8 mouse cellular contexts compared by ENCODE assay signal in the genomic region with DNA sequence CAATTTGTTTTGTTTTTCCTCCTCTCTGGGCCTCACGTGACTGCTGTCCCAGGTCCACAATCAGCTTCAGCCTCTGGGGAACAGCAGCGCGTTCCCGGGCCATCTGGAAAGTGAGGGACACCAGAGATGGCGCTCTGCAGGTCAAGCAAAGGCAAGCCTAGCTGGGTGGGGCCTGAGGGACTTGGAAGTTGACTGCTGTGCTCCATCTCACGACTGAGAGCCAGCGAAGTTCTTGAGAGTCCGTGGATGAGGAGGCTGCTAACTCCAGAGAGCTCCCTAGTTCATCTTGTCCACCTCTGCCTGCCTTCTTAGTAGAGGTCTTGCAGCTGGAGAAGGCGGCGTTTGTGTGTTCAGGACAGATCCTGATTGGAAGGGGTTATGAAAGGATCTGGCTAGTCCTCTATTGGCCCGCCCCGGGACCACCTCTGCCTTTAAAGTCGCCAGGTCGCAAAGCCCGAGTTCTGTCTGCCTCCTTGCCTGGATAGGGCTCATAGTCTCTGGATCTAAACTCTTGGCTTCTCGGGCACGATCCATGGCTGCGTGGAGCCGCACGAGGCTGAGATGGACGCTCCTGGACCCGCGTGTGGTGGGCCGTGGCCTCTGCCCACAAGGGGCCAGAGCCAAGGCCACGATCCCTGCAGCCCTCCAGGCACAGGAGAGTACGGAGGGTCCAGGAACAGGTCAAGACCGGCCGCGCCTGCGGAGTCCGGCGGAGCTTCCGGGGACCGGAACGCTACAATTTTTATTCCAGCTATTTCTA. TPM values are rescaled to one million over a fixed set of nuclear protein-coding genes. Genes with fewer than 3 reads are reported as not detected.
DNase-seq lines count a peak whose midpoint lies in the region; ATAC-seq and TF ChIP-seq lines count a peak whose summit lies in the region.

Cyp27a1 (plus strand) TSS at position 476 of the 760 bp plus-strand sequence.

- no peaks in the 10 kb centered on the region for H3K36me3 ChIP-seq in CH12.LX (replicated peaks in 1 of 2; ENCODE audit: control insufficient read depth in 1 of 2, insufficient read depth in 1 of 2, low read length in 1 of 2)
- H3K36me3 ChIP-seq in forebrain, embryonic 12.5 days (replicated peaks) = no peaks in the 10 kb centered on the region
- no peaks in the 10 kb centered on the region for H3K36me3 ChIP-seq in heart, embryonic 16.5 days (ENCODE audit: control insufficient read depth, insufficient read depth)
- H3K36me3 ChIP-seq in neural tube, embryonic 12.5 days = no peaks in the 10 kb centered on the region

- H3K9me3 ChIP-seq in CH12.LX (replicated peaks; ENCODE audit: low read length) = no peaks in the 10 kb centered on the region
- no peaks in the 10 kb centered on the region for H3K9me3 ChIP-seq in forebrain, embryonic 12.5 days
- H3K9me3 ChIP-seq in heart, embryonic 16.5 days (replicated peaks; ENCODE audit: control insufficient read depth, low read length) = no peaks in the 10 kb centered on the region
- H3K9me3 ChIP-seq in neural tube, embryonic 12.5 days = no peaks in the 10 kb centered on the region

- H3K4me2 ChIP-seq in CH12.LX (ENCODE audit: insufficient read depth, low read depth, poor library complexity, severe bottlenecking) = peak within 1 kb of the TSS; percentile 92; the same call in 1 of the 2 replicates
- H3K4me2 ChIP-seq in forebrain, embryonic 12.5 days = peak within 1 kb of the TSS; percentile 91
- peak within 1 kb of the TSS; percentile 81 for H3K4me2 ChIP-seq in heart, embryonic 16.5 days (ENCODE audit: low read depth, low read length)
- peak within 1 kb of the TSS; percentile 90 for H3K4me2 ChIP-seq in neural tube, embryonic 12.5 days (replicated peaks)

- dilution Hi-C loops in CH12.LX (cut with MboI; ENCODE audit: extremely low pct_ligation_motif_present, extremely low pct_unique_long_range_greater_than_20kb, low sequenced_read_pairs) = no loop called here

- no peak for TF ChIP-seq RAD21 in CH12.LX (IDR thresholded peaks at IDR 0.05; ENCODE audit: low read depth, low read length)

- no peak within 1 kb of the TSS for H3K9ac ChIP-seq in CH12.LX (ENCODE audit: insufficient read depth, low read depth)
- peak within 1 kb of the TSS; percentile 56 for H3K9ac ChIP-seq in forebrain, embryonic 12.5 days
- H3K9ac ChIP-seq in heart, embryonic 16.5 days (ENCODE audit: low read length) = peak within 1 kb of the TSS; percentile 77
- H3K9ac ChIP-seq in neural tube, embryonic 12.5 days = peak within 1 kb of the TSS; percentile 64

- no peak within 1 kb of the TSS for H3K27ac ChIP-seq in CH12.LX (ENCODE audit: insufficient read depth, low read depth)
- H3K27ac ChIP-seq in bone marrow, adult 2 months (ENCODE audit: control insufficient read depth, insufficient read depth, low read depth, low read length, poor library complexity) = peak within 1 kb of the TSS; percentile 60
- H3K27ac ChIP-seq in forebrain, embryonic 12.5 days = no peak within 1 kb of the TSS
- peak within 1 kb of the TSS; percentile 64 for H3K27ac ChIP-seq in heart, embryonic 16.5 days (ENCODE audit: low read length)
- no peak within 1 kb of the TSS for H3K27ac ChIP-seq in neural tube, embryonic 12.5 days

- TF ChIP-seq EP300 in CH12.LX (IDR thresholded peaks at IDR 0.05; ENCODE audit: low read length) = no peak

- WGBS in bone marrow, adult 2 months = 9% methylated on average over 35 of the region's 35 CpGs
- 4% methylated on average over 35 of the region's 35 CpGs for WGBS in forebrain, embryonic 12.5 days
- 4% methylated on average over 35 of the region's 35 CpGs for WGBS in heart, embryonic 16.5 days
- whole genome bisulfite sequencing in neural tube, embryonic 12.5 days = 4% methylated on average over 35 of the region's 35 CpGs

- TF ChIP-seq POLR2A in CH12.LX (IDR thresholded peaks at IDR 0.05; ENCODE audit: low read depth, low read length) = no peak
- TF ChIP-seq POLR2A in bone marrow, adult 2 months (IDR thresholded peaks at IDR 0.05; ENCODE audit: borderline replicate concordance, control insufficient read depth, low read depth, low read length) = no peak

- no peak for DNase-seq in CH12.LX (ENCODE audit: extremely low read depth)
- DNase-seq in kidney, postnatal 10 days = peak; percentile 77
- DNase-seq in lung, adult 18-20 months = peak; percentile 73 to 74
- DNase-seq in urinary bladder, postnatal 36 days (ENCODE audit: low spot score in 2 of 2) = peak; percentile 63 to 80

- no peak for TF ChIP-seq CTCF in CH12.LX (conservative IDR thresholded peaks at IDR 0.05 in 1 of 2, IDR thresholded peaks at IDR 0.05 in 1 of 2; ENCODE audit: low read depth in 2 of 2, low read length in 2 of 2)
- TF ChIP-seq CTCF in bone marrow, adult 2 months (IDR thresholded peaks at IDR 0.05; ENCODE audit: control insufficient read depth, insufficient read depth, low read length) = no peak

- peaks cover 0 to 21% of the 10 kb centered on the region in 2 experiments; a peak in 3 of 4 replicates for H3K4me1 ChIP-seq in CH12.LX (ENCODE audit: control insufficient read depth in 1 of 2, insufficient read depth in 2 of 2)
- no peaks in the 10 kb centered on the region; the same call in 1 of the 2 replicates for H3K4me1 ChIP-seq in bone marrow, adult 2 months (ENCODE audit: control insufficient read depth, insufficient read depth, low read length)
- H3K4me1 ChIP-seq in forebrain, embryonic 12.5 days = peaks cover 12% of the 10 kb centered on the region
- H3K4me1 ChIP-seq in heart, embryonic 16.5 days (ENCODE audit: control insufficient read depth, insufficient read depth, low read length) = peaks cover 6% of the 10 kb centered on the region
- H3K4me1 ChIP-seq in neural tube, embryonic 12.5 days = peaks cover 11% of the 10 kb centered on the region; the same call in 1 of the 2 replicates

- ATAC-seq in forebrain, embryonic 12.5 days (ENCODE audit: low FRiP score) = no peak
- ATAC-seq in heart, embryonic 16.5 days (replicated peaks; ENCODE audit: extremely low read depth, insufficient read depth, low FRiP score) = peak; percentile 83
- ATAC-seq in neural tube, embryonic 12.5 days (ENCODE audit: low FRiP score, low read depth) = 0 out of 2 replicates have a peak, but pooled peaks have one; percentile 21

- no peaks in the 10 kb centered on the region for H3K79me2 ChIP-seq in CH12.LX (replicated peaks; ENCODE audit: control insufficient read depth, extremely low read depth, insufficient read depth, poor library complexity, severe bottlenecking)

- in situ Hi-C loops in CH12.LX (cut with MboI; ENCODE audit: low pct_ligation_motif_present, low pct_unique_long_range_greater_than_20kb, low sequenced_read_pairs) = no loop called here

- no peaks in the 10 kb centered on the region for H3K27me3 ChIP-seq in CH12.LX (replicated peaks)
- H3K27me3 ChIP-seq in forebrain, embryonic 12.5 days = peaks cover 20% of the 10 kb centered on the region
- H3K27me3 ChIP-seq in heart, embryonic 16.5 days (ENCODE audit: control insufficient read depth, insufficient read depth, low read length) = no peaks in the 10 kb centered on the region
- 0 out of 2 replicates have a peak, but pooled peaks cover 3% of the 10 kb centered on the region for H3K27me3 ChIP-seq in neural tube, embryonic 12.5 days (replicated peaks)

- no peak within 1 kb of the TSS for H3K4me3 ChIP-seq in CH12.LX (replicated peaks in 1 of 3; ENCODE audit: low read depth in 2 of 3, low read length in 2 of 3, poor library complexity in 1 of 3)
- peak within 1 kb of the TSS; percentile 67 for H3K4me3 ChIP-seq in bone marrow, adult 2 months (replicated peaks; ENCODE audit: control insufficient read depth, low read depth, low read length)
- H3K4me3 ChIP-seq in forebrain, embryonic 12.5 days (replicated peaks) = peak within 1 kb of the TSS; percentile 49
- H3K4me3 ChIP-seq in heart, embryonic 16.5 days (ENCODE audit: low read length) = peak within 1 kb of the TSS; percentile 61
- peak within 1 kb of the TSS; percentile 48 for H3K4me3 ChIP-seq in neural tube, embryonic 12.5 days

TF ChIP-seq in CH12.LX, 34 proteins besides CTCF, POLR2A, EP300 and RAD21:
- no peak for TF ChIP-seq TBP (conservative IDR thresholded peaks at IDR 0.05; ENCODE audit: low read depth, low read length)
- TF ChIP-seq USF1 (IDR thresholded peaks at IDR 0.05; ENCODE audit: low read depth, low read length) = peak; percentile 28; the same call in 1 of the 2 replicates
- no peak for TF ChIP-seq ELF1 (IDR thresholded peaks at IDR 0.05; ENCODE audit: low read depth, low read length)
- no peak for TF ChIP-seq POLR2AphosphoS2 (IDR thresholded peaks at IDR 0.05; ENCODE audit: low read depth, low read length)
- peak; percentile 71 for TF ChIP-seq BHLHE40 (IDR thresholded peaks at IDR 0.05; ENCODE audit: low read depth, low read length)

RNA-seq across cellular contexts. Expression of gene Cyp27a1, which starts in this region (rescaled TPM):
- not detected in 2 replicates for total RNA-seq in CH12.LX (2012; rRNA removed)
- not detected in 2 replicates for total RNA-seq in CH12.LX (2014; rRNA removed)
- polyA plus RNA-seq in CH12.LX (2012; ENCODE audit: insufficient read length, low read depth) = not detected in 2 replicates
- 9.2 and 16.4 TPM in 2 replicates for polyA plus RNA-seq in bone marrow, adult 2 months (2011; ENCODE audit: insufficient read depth, insufficient read length, low replicate concordance, missing spikeins)
- 3.0 and 3.3 TPM in 2 replicates for polyA plus RNA-seq in forebrain, embryonic 12.5 days (2016; fragmentation: Nextera tagmentation; extraction: Ambion mirVana)
- 12.4 and 13.3 TPM in 2 replicates for polyA plus RNA-seq in heart, embryonic 16.5 days (2015; fragmentation: Nextera tagmentation; extraction: Ambion mirVana)
- 3.9 and 6.3 TPM in 2 replicates for polyA plus RNA-seq in neural tube, embryonic 12.5 days (2016; fragmentation: Nextera tagmentation; extraction: Ambion mirVana)

Comparison
In these comparisons a context has a peak if more than half of its experiments do, and no peak if none do; other contexts are left out.
1. H3K27ac ChIP-seq: peak in bone marrow, adult 2 months (single experiment) and heart, embryonic 16.5 days (single experiment); none in CH12.LX (single experiment), forebrain, embryonic 12.5 days (single experiment) and neural tube, embryonic 12.5 days (single experiment).
2. H3K4me3 ChIP-seq: peak in bone marrow, adult 2 months (single experiment), forebrain, embryonic 12.5 days (single experiment), heart, embryonic 16.5 days (single experiment) and neural tube, embryonic 12.5 days (single experiment); none in CH12.LX (0 of 3).
3. Peak in every context shown above with its lines, with median percentiles within 50 percentile points of each other: H3K4me2 ChIP-seq.